Mouse (Mus musculus): Measurements from ENCODE around the gene Vmn2r61.

Gene Vmn2r61

GRCm38 (mm10) chr7:42259753-42260152, at the start of gene Vmn2r61:
Gene Vmn2r61 (plus strand): TSS chr7:42260053.
- CTCF ChIA-PET = no interaction called here

Measured in spleen, embryonic (tissue).